Mouse (Mus musculus) cerebellum, adult (tissue): ENCODE data around the gene Phlpp1.
A peak's percentile ranks its signal among the peaks of the same experiment; 100 is the strongest.

Experiments
- ATAC-seq: cut with Nextera tagmentation; 2 replicates; pipeline ENCODE4 v1.9.2; 2017; ENCODE audit warnings: mild to moderate bottlenecking, moderate library complexity, mixed read lengths; ENCODE audit not compliant: insufficient number of reproducible peaks, low FRiP score, low TSS enrichment

Gene Phlpp1

GRCm38 (mm10) chr1:106191885-106192284, 20.3 kb downstream of the Phlpp1 start:
- peak; percentile 60 for ATAC-seq

GRCm38 (mm10) chr1:106192864-106193470, 21.4 kb downstream of the Phlpp1 start:
- no peak for ATAC-seq

GRCm38 (mm10) chr1:106193487-106193886, 21.9 kb downstream of the Phlpp1 start:
- ATAC-seq, result no peak

GRCm38 (mm10) chr1:106194263-106194662, 22.7 kb downstream of the Phlpp1 start:
- ATAC-seq, result no peak

GRCm38 (mm10) chr1:106197991-106198390, 26.4 kb downstream of the Phlpp1 start:
- ATAC-seq, result peak; percentile 64; the same call in 1 of the 2 replicates

GRCm38 (mm10) chr1:106199109-106199508, 27.6 kb downstream of the Phlpp1 start:
- no peak for ATAC-seq

GRCm38 (mm10) chr1:106199686-106200085, 28.1 kb downstream of the Phlpp1 start:
- no peak for ATAC-seq

GRCm38 (mm10) chr1:106201025-106201424, 29.5 kb downstream of the Phlpp1 start:
- ATAC-seq, result no peak

GRCm38 (mm10) chr1:106201929-106202328, 30.4 kb downstream of the Phlpp1 start:
- ATAC-seq, result no peak

GRCm38 (mm10) chr1:106203942-106204341, 32.4 kb downstream of the Phlpp1 start:
- no peak for ATAC-seq

- peak; percentile 64; the same call in 1 of the 2 replicates for ATAC-seq
Observed at GRCm38 (mm10) chr1:106204350-106204749, 32.8 kb downstream of the Phlpp1 start.

GRCm38 (mm10) chr1:106208581-106208980, 37.0 kb downstream of the Phlpp1 start:
- ATAC-seq, result no peak

- ATAC-seq, result no peak
Observed at GRCm38 (mm10) chr1:106210461-106210860, 38.9 kb downstream of the Phlpp1 start.

- ATAC-seq, result no peak
Observed at GRCm38 (mm10) chr1:106211146-106211545, 39.6 kb downstream of the Phlpp1 start.

- ATAC-seq, result no peak
Observed at GRCm38 (mm10) chr1:106220431-106220830, 48.9 kb downstream of the Phlpp1 start.

- ATAC-seq, result no peak
Observed at GRCm38 (mm10) chr1:106221371-106221770, 49.8 kb downstream of the Phlpp1 start.

GRCm38 (mm10) chr1:106221964-106222363, 50.4 kb downstream of the Phlpp1 start:
- ATAC-seq, result no peak

- no peak for ATAC-seq
Observed at GRCm38 (mm10) chr1:106226613-106227012, 55.1 kb downstream of the Phlpp1 start.

- no peak for ATAC-seq
Observed at GRCm38 (mm10) chr1:106230313-106230712, 58.8 kb downstream of the Phlpp1 start.

- ATAC-seq, result no peak
Observed at GRCm38 (mm10) chr1:106231345-106231744, 59.8 kb downstream of the Phlpp1 start.

- peak; percentile 82 for ATAC-seq
Observed at GRCm38 (mm10) chr1:106231805-106232459, 60.4 kb downstream of the Phlpp1 start.

- no peak for ATAC-seq
Observed at GRCm38 (mm10) chr1:106232460-106232850, 60.9 kb downstream of the Phlpp1 start.
